Mouse (Mus musculus) layer of hippocampus, adult 8-10 months (tissue): Measurements from ENCODE around the gene Pfas. TPM values are rescaled to one million over a fixed set of nuclear protein-coding genes. Genes with fewer than 3 reads are reported as not detected.
A peak's percentile ranks its signal among the peaks of the same experiment; 100 is the strongest.

Experiments
- DNase-seq, 2 experiments: peaks; one replicate each; pipeline ENCODE4 v3.0.0; 2022; ENCODE audit warnings: low spot score in 2 of 2
- total RNA-seq, 4 experiments: library from RNA; stranded (reverse); gene quantifications; 2 replicates each; pipeline ENCODE4 v1.2.4; 2022

The Pfas gene
- total RNA-seq: 10 to 100 TPM; 25.8 to 32.2 (median 26.8) TPM

GRCm38 (mm10) chr11:69008182-69009121 is at the start of gene Pfas:
TSS of gene Pfas (minus strand) at chr11:69008460.
- peak; percentile 88 to 90 for DNase-seq

- no peak for DNase-seq
These were observed 45.6 kb upstream of the Pfas start for GRCm38 (mm10) chr11:69053848-69054247.

- DNase-seq: no peak
These were observed 44.7 kb upstream of the Pfas start for GRCm38 (mm10) chr11:69052824-69053421.

GRCm38 (mm10) chr11:69051771-69052170 is 43.5 kb upstream of the Pfas start:
- no peak for DNase-seq

GRCm38 (mm10) chr11:69050748-69051147 is 42.5 kb upstream of the Pfas start:
- no peak for DNase-seq

- no peak for DNase-seq
These were observed 39.9 kb upstream of the Pfas start for GRCm38 (mm10) chr11:69048151-69048550.

- no peak for DNase-seq
These were observed 39.3 kb upstream of the Pfas start for GRCm38 (mm10) chr11:69047592-69047991.

GRCm38 (mm10) chr11:69046395-69046774 is 38.1 kb upstream of the Pfas start:
- no peak for DNase-seq

- DNase-seq: no peak
These were observed 37.5 kb upstream of the Pfas start, which contains the start of gene Aurkb for GRCm38 (mm10) chr11:69045531-69046394. TSS of gene Aurkb (plus strand) at chr11:69045647.

- no peak for DNase-seq
These were observed 29.9 kb upstream of the Pfas start for GRCm38 (mm10) chr11:69038173-69038572.

GRCm38 (mm10) chr11:69037231-69038061 is 29.2 kb upstream of the Pfas start:
- peak; percentile 80 to 93 for DNase-seq

GRCm38 (mm10) chr11:69036486-69037230 is 28.4 kb upstream of the Pfas start:
- DNase-seq: peak; percentile 86 to 95

- peak; percentile 90 to 92 for DNase-seq
These were observed 27.6 kb upstream of the Pfas start for GRCm38 (mm10) chr11:69035849-69036248.

GRCm38 (mm10) chr11:69035411-69035810 is 27.2 kb upstream of the Pfas start:
- no peak for DNase-seq

GRCm38 (mm10) chr11:69034585-69034984 is 26.3 kb upstream of the Pfas start:
- no peak for DNase-seq

GRCm38 (mm10) chr11:69033552-69033951 is 25.3 kb upstream of the Pfas start:
- no peak for DNase-seq

- no peak for DNase-seq
These were observed 20.5 kb upstream of the Pfas start for GRCm38 (mm10) chr11:69028805-69029204.

GRCm38 (mm10) chr11:69026562-69026961 is 18.3 kb upstream of the Pfas start:
- DNase-seq: no peak

- no peak for DNase-seq
These were observed 12.4 kb upstream of the Pfas start for GRCm38 (mm10) chr11:69020691-69021090.

- no peak for DNase-seq
These were observed 8.5 kb upstream of the Pfas start for GRCm38 (mm10) chr11:69016755-69017154.
